Mouse (Mus musculus) liver, adult 2 months (tissue): Measurements from ENCODE around the gene Anxa4.

Experiments
- CTCF ChIP-seq: fragments of 200-500 bp; IDR thresholded peaks from 2 replicates; pipeline ENCODE4 v1.5.1; 2011; ENCODE audit warnings: low read depth, low read length, control low read depth
- POLR2A ChIP-seq: fragments of 200-500 bp; IDR thresholded peaks from 2 replicates; pipeline ENCODE4 v1.6.1; 2011; ENCODE audit warnings: low read length, control low read depth; ENCODE audit not compliant: insufficient read depth; ENCODE audit errors: extremely low read depth

GRCm38 (mm10) chr6:86778910-86779594 is 14.3 kb downstream of the Anxa4 start:
- no peak for TF ChIP-seq CTCF
- no peak for TF ChIP-seq POLR2A
